Mouse (Mus musculus): ENCODE measurements around the gene Olfr1416. TPM values are rescaled to one million over a fixed set of nuclear protein-coding genes. Genes with fewer than 3 reads are reported as not detected.

Gene Olfr1416
- polyA plus RNA-seq, 1 experiment: not detected

- H3K9me3 ChIP-seq (ENCODE audit: control insufficient read depth, low read length): no peaks in the 10 kb centered on the region
- peak within 1 kb of the TSS; percentile 97 for H3K4me3 ChIP-seq (replicated peaks)
- peaks cover 26% of the 10 kb centered on the region for H3K4me1 ChIP-seq (ENCODE audit: control insufficient read depth)
- peaks cover 30% of the 10 kb centered on the region for H3K36me3 ChIP-seq (ENCODE audit: control insufficient read depth)
- no peak for TF ChIP-seq TAL1 (IDR thresholded peaks at IDR 0.05; ENCODE audit: low read length)
- TF ChIP-seq GATA1 (IDR thresholded peaks at IDR 0.05; ENCODE audit: low read length): peak; percentile 39; the same call in 1 of the 2 replicates
- H3K27me3 ChIP-seq (ENCODE audit: control insufficient read depth): peaks cover 8% of the 10 kb centered on the region
These were observed 11.5 kb downstream of the Olfr1416 start, which contains the start of gene Ndufa10 for GRCm38 (mm10) chr1:92473165-92474041. Gene Ndufa10, minus strand, starts transcription at chr1:92473860.

- H3K9me3 ChIP-seq (ENCODE audit: control insufficient read depth, low read length): no peaks in the 10 kb centered on the region
- TF ChIP-seq GATA1 (IDR thresholded peaks at IDR 0.05; ENCODE audit: low read length): no peak
- no peak for TF ChIP-seq TAL1 (IDR thresholded peaks at IDR 0.05; ENCODE audit: low read length)
- H3K27me3 ChIP-seq (ENCODE audit: control insufficient read depth): no peaks in the 10 kb centered on the region
- peaks cover 75% of the 10 kb centered on the region for H3K36me3 ChIP-seq (ENCODE audit: control insufficient read depth)
- H3K4me3 ChIP-seq (replicated peaks): no peak overlapping the region
- peaks cover 20% of the 10 kb centered on the region for H3K4me1 ChIP-seq (ENCODE audit: control insufficient read depth)
These were observed 16.0 kb downstream of the Olfr1416 start for GRCm38 (mm10) chr1:92468891-92469290.

GRCm38 (mm10) chr1:92458416-92458815 is 26.5 kb downstream of the Olfr1416 start:
- Histone ChIP-seq H3K4me1 (ENCODE audit: control insufficient read depth) (no peaks in the 10 kb centered on the region), H3K4me3 (replicated peaks) (no peak overlapping the region), H3K36me3 (ENCODE audit: control insufficient read depth) (peaks cover 93% of the 10 kb centered on the region), H3K27me3 (ENCODE audit: control insufficient read depth) (no peaks in the 10 kb centered on the region), H3K9me3 (ENCODE audit: control insufficient read depth, low read length) (no peaks in the 10 kb centered on the region)
- TF ChIP-seq GATA1 (IDR thresholded peaks at IDR 0.05; ENCODE audit: low read length) (no peak), TAL1 (IDR thresholded peaks at IDR 0.05; ENCODE audit: low read length) (no peak)

- peaks cover 93% of the 10 kb centered on the region for H3K36me3 ChIP-seq (ENCODE audit: control insufficient read depth)
- no peaks in the 10 kb centered on the region for H3K27me3 ChIP-seq (ENCODE audit: control insufficient read depth)
- no peak overlapping the region for H3K4me3 ChIP-seq (replicated peaks)
- H3K9me3 ChIP-seq (ENCODE audit: control insufficient read depth, low read length): no peaks in the 10 kb centered on the region
- no peaks in the 10 kb centered on the region for H3K4me1 ChIP-seq (ENCODE audit: control insufficient read depth)
- no peak for TF ChIP-seq GATA1 (IDR thresholded peaks at IDR 0.05; ENCODE audit: low read length)
- TF ChIP-seq TAL1 (IDR thresholded peaks at IDR 0.05; ENCODE audit: low read length): no peak
These were observed 27.2 kb downstream of the Olfr1416 start for GRCm38 (mm10) chr1:92457758-92458157.

GRCm38 (mm10) chr1:92453751-92454445 is 31.0 kb downstream of the Olfr1416 start:
- no peaks in the 10 kb centered on the region for H3K9me3 ChIP-seq (ENCODE audit: control insufficient read depth, low read length)

GRCm38 (mm10) chr1:92448293-92448692 is 36.6 kb downstream of the Olfr1416 start:
- Histone ChIP-seq H3K27me3 (ENCODE audit: control insufficient read depth) (no peaks in the 10 kb centered on the region), H3K36me3 (ENCODE audit: control insufficient read depth) (peaks cover 90% of the 10 kb centered on the region), H3K4me1 (ENCODE audit: control insufficient read depth) (peaks cover 2% of the 10 kb centered on the region; the same call in 1 of the 2 replicates), H3K4me3 (replicated peaks) (no peak overlapping the region), H3K9me3 (ENCODE audit: control insufficient read depth, low read length) (no peaks in the 10 kb centered on the region)
- TF ChIP-seq GATA1 (IDR thresholded peaks at IDR 0.05; ENCODE audit: low read length) (no peak), TAL1 (IDR thresholded peaks at IDR 0.05; ENCODE audit: low read length) (no peak)

More at GRCm38 (mm10) chr1:92453751-92454445, 31.0 kb downstream of the Olfr1416 start:
- no peak for TF ChIP-seq GATA1 (IDR thresholded peaks at IDR 0.05; ENCODE audit: low read length)
- TF ChIP-seq TAL1 (IDR thresholded peaks at IDR 0.05; ENCODE audit: low read length): no peak
- Histone ChIP-seq H3K27me3 (ENCODE audit: control insufficient read depth) (no peaks in the 10 kb centered on the region), H3K36me3 (ENCODE audit: control insufficient read depth) (peaks cover 90% of the 10 kb centered on the region), H3K4me1 (ENCODE audit: control insufficient read depth) (no peaks in the 10 kb centered on the region), H3K4me3 (replicated peaks) (no peak overlapping the region)

- Histone ChIP-seq H3K9me3 (ENCODE audit: control insufficient read depth, low read length) (no peaks in the 10 kb centered on the region), H3K4me3 (replicated peaks) (no peak overlapping the region), H3K4me1 (ENCODE audit: control insufficient read depth) (peaks cover 37% of the 10 kb centered on the region), H3K27me3 (ENCODE audit: control insufficient read depth) (no peaks in the 10 kb centered on the region), H3K36me3 (ENCODE audit: control insufficient read depth) (peaks cover 78% of the 10 kb centered on the region)
- TF ChIP-seq GATA1 (IDR thresholded peaks at IDR 0.05; ENCODE audit: low read length) (no peak), TAL1 (IDR thresholded peaks at IDR 0.05; ENCODE audit: low read length) (no peak)
These were observed 43.4 kb downstream of the Olfr1416 start for GRCm38 (mm10) chr1:92441453-92442063.

- Histone ChIP-seq H3K4me3 (replicated peaks) (no peak overlapping the region), H3K36me3 (ENCODE audit: control insufficient read depth) (peaks cover 67% of the 10 kb centered on the region), H3K4me1 (ENCODE audit: control insufficient read depth) (peaks cover 37% of the 10 kb centered on the region), H3K27me3 (ENCODE audit: control insufficient read depth) (no peaks in the 10 kb centered on the region), H3K9me3 (ENCODE audit: control insufficient read depth, low read length) (no peaks in the 10 kb centered on the region)
- TF ChIP-seq TAL1 (IDR thresholded peaks at IDR 0.05; ENCODE audit: low read length) (no peak), GATA1 (IDR thresholded peaks at IDR 0.05; ENCODE audit: low read length) (no peak)
These were observed 44.7 kb downstream of the Olfr1416 start for GRCm38 (mm10) chr1:92440066-92440750.
